Mouse (Mus musculus) lung, adult 2 months (tissue): ENCODE data around the gene Kiss1r.

Experiments used
- CTCF ChIP-seq: fragments of 200-500 bp; IDR thresholded peaks from 2 replicates; pipeline ENCODE4 v1.5.1; 2011; ENCODE audit warnings: mild to moderate bottlenecking, low read length, control low read depth; ENCODE audit not compliant: insufficient read depth
- POLR2A ChIP-seq: fragments of 200-500 bp; IDR thresholded peaks from 2 replicates; pipeline ENCODE4 v1.6.1; 2011; ENCODE audit warnings: low read depth, mild to moderate bottlenecking, control low read depth, low read length, borderline replicate concordance; ENCODE audit errors: extremely low read depth

DNA sequence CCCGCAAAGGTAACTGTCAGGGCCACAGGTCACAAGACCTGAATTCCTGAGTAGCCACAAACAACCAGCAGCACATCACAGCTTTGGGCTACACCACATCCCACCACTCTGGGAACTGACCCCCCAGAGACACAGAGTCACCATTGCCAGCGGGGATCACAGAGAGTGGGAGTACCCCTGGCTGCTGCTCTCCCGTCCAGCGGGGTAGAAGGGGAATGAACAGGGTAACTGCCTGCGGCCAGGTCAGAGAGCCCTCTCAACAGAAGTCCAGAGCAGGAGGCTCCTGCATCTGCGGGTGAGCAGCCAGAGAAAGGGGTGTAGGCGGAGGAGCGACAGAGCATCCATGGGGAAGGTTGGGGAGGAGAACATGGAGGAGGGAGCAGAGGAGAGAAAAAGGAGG, 690 bp upstream of the Kiss1r start:
- no peak for TF ChIP-seq CTCF
- TF ChIP-seq POLR2A: no peak
